Mouse (Mus musculus): ENCODE data around the gene Snx29.

Snx29 gene

GRCm38 (mm10) chr16:11694386-11694785 lies 371.7 kb downstream of the Snx29 start:
- DNase-seq: no peak

GRCm38 (mm10) chr16:11696767-11697166 lies 374.1 kb downstream of the Snx29 start:
- DNase-seq: no peak

- no peak for DNase-seq
Measured at GRCm38 (mm10) chr16:11697710-11698357, 375.1 kb downstream of the Snx29 start.

GRCm38 (mm10) chr16:11701579-11701978 lies 378.9 kb downstream of the Snx29 start:
- DNase-seq: no peak

GRCm38 (mm10) chr16:11704096-11704495 lies 381.4 kb downstream of the Snx29 start:
- DNase-seq: no peak

GRCm38 (mm10) chr16:11705456-11705855 lies 382.7 kb downstream of the Snx29 start:
- DNase-seq: no peak

- no peak for DNase-seq
Measured at GRCm38 (mm10) chr16:11708097-11708496, 385.4 kb downstream of the Snx29 start.

- no peak for DNase-seq
Measured at GRCm38 (mm10) chr16:11709382-11709781, 386.7 kb downstream of the Snx29 start.

GRCm38 (mm10) chr16:11709999-11710667 lies 387.4 kb downstream of the Snx29 start:
- DNase-seq: no peak

GRCm38 (mm10) chr16:11713265-11713865 lies 390.7 kb downstream of the Snx29 start:
- DNase-seq: no peak

GRCm38 (mm10) chr16:11716932-11717331 lies 394.2 kb downstream of the Snx29 start:
- DNase-seq: no peak

- no peak for DNase-seq
Measured at GRCm38 (mm10) chr16:11725901-11726300, 403.2 kb downstream of the Snx29 start.

GRCm38 (mm10) chr16:11727331-11727730 lies 404.6 kb downstream of the Snx29 start:
- DNase-seq: no peak

- no peak for DNase-seq
Measured at GRCm38 (mm10) chr16:11728131-11728530, 405.4 kb downstream of the Snx29 start.

GRCm38 (mm10) chr16:11728627-11729026 lies 405.9 kb downstream of the Snx29 start:
- no peak for DNase-seq

- no peak for DNase-seq
Measured at GRCm38 (mm10) chr16:11729111-11729510, 406.4 kb downstream of the Snx29 start.

GRCm38 (mm10) chr16:11729815-11730214 lies 407.1 kb downstream of the Snx29 start:
- DNase-seq: no peak

GRCm38 (mm10) chr16:11731014-11731535 lies 408.4 kb downstream of the Snx29 start:
- DNase-seq: no peak

- DNase-seq: peak; percentile 30
Measured at GRCm38 (mm10) chr16:11738341-11738740, 415.6 kb downstream of the Snx29 start.

GRCm38 (mm10) chr16:11741951-11742350 lies 419.2 kb downstream of the Snx29 start:
- no peak for DNase-seq

GRCm38 (mm10) chr16:11742351-11742750 lies 419.6 kb downstream of the Snx29 start:
- no peak for DNase-seq

- DNase-seq: no peak
Measured at GRCm38 (mm10) chr16:11743013-11743412, 420.3 kb downstream of the Snx29 start.

GRCm38 (mm10) chr16:11743724-11744123 lies 421.0 kb downstream of the Snx29 start:
- no peak for DNase-seq

- no peak for DNase-seq
Measured at GRCm38 (mm10) chr16:11746036-11746435, 423.3 kb downstream of the Snx29 start.

Measured in thymus, postnatal 4 days (tissue).